Mouse (Mus musculus): Measurements from ENCODE around the gene Tecpr2.

DNA sequence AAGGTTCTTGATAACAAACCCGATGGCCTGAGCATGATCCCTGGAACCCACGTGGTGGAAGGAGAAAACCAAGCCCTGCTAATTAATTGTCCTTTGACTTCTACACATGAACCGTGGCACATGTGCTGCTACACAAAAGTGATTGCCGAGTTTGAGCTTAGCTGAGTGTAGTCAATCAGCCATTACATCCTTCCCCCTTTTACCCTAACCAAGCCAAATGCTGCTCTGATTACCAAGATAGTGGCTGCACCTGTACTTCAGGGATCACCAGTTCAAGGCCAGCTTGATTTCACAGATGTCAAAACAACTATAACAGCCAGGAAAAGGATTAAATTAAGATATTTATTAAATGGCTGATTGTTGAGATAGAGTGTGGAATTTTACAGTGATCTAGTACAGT lies 61.1 kb downstream of the Tecpr2 start:
- TF ChIP-seq MAX (IDR thresholded peaks at IDR 0.05; ENCODE audit: low read depth) = no peak
- no peak for TF ChIP-seq USF1 (IDR thresholded peaks at IDR 0.05; ENCODE audit: low read depth)
- no peak for TF ChIP-seq REST (IDR thresholded peaks at IDR 0.05; ENCODE audit: insufficient read depth, insufficient read length)
- TF ChIP-seq POLR2A (IDR thresholded peaks at IDR 0.05; ENCODE audit: insufficient read length, low read depth) = no peak
- TF ChIP-seq E2F4 (IDR thresholded peaks at IDR 0.05; ENCODE audit: insufficient read depth) = no peak
- TF ChIP-seq TCF12 (IDR thresholded peaks at IDR 0.05; ENCODE audit: insufficient read depth, poor library complexity, severe bottlenecking) = no peak
- no peak for TF ChIP-seq MYOD1 (IDR thresholded peaks at IDR 0.05; ENCODE audit: control insufficient read depth in 1 of 3, insufficient read length in 2 of 3, low read depth in 2 of 3)
- no peak for TF ChIP-seq POLR2AphosphoS2 (IDR thresholded peaks at IDR 0.05; ENCODE audit: insufficient read length, low read depth)
- TF ChIP-seq SRF (IDR thresholded peaks at IDR 0.05; ENCODE audit: control insufficient read depth, insufficient read length, low read depth) = no peak
- TF ChIP-seq MYOG (IDR thresholded peaks at IDR 0.05; ENCODE audit: control insufficient read depth in 1 of 3, insufficient read depth in 1 of 3, insufficient read length in 2 of 3, low read depth in 2 of 3) = no peak
